Mouse (Mus musculus): Measurements from ENCODE around the gene Zfp202. TPM values are rescaled to one million over a fixed set of nuclear protein-coding genes. Genes with fewer than 3 reads are reported as not detected.
A peak's percentile ranks its signal among the peaks of the same experiment; 100 is the strongest.

The Zfp202 gene
- polyA plus RNA-seq, 1 experiment: 0.35 TPM

- no peak for TF ChIP-seq POLR2A (IDR thresholded peaks at IDR 0.05; ENCODE audit: low read depth, low read length)
- Histone ChIP-seq H3K27ac (ENCODE audit: insufficient read depth, low read depth, low read length) (no peak overlapping the region), H3K27me3 (ENCODE audit: control insufficient read depth, insufficient read depth, low read length) (no peaks in the 10 kb centered on the region), H3K4me1 (ENCODE audit: control insufficient read depth, insufficient read depth, insufficient read length, low read length) (peaks cover 6% of the 10 kb centered on the region; the same call in 1 of the 2 replicates), H3K4me3 (ENCODE audit: low read depth, low read length) (peak overlapping the region; percentile 73; the same call in 1 of the 2 replicates), H3K36me3 (ENCODE audit: control insufficient read depth, insufficient read depth, low read length) (no peaks in the 10 kb centered on the region)
- WGBS: 82% methylated on average over 8 of the region's 9 CpGs
These were observed 835 bp upstream of the Zfp202 start for GRCm38 (mm10) chr9:40191086-40191876.

- TF ChIP-seq POLR2A (IDR thresholded peaks at IDR 0.05; ENCODE audit: low read depth, low read length) (no peak), CTCF (IDR thresholded peaks at IDR 0.05; ENCODE audit: extremely low read depth, insufficient read length, insufficient replicate concordance, low read depth, low read length) (no peak)
- Histone ChIP-seq H3K4me3 (ENCODE audit: low read depth, low read length) (no peak overlapping the region), H3K4me1 (ENCODE audit: control insufficient read depth, insufficient read depth, insufficient read length, low read length) (peaks cover 6% of the 10 kb centered on the region; the same call in 1 of the 2 replicates), H3K36me3 (ENCODE audit: control insufficient read depth, insufficient read depth, low read length) (no peaks in the 10 kb centered on the region), H3K27ac (ENCODE audit: insufficient read depth, low read depth, low read length) (no peak overlapping the region), H3K27me3 (ENCODE audit: control insufficient read depth, insufficient read depth, low read length) (no peaks in the 10 kb centered on the region)
- WGBS: 34% methylated on average over 3 of the region's 3 CpGs
These were observed 3.9 kb downstream of the Zfp202 start for GRCm38 (mm10) chr9:40195981-40196380.

DNA sequence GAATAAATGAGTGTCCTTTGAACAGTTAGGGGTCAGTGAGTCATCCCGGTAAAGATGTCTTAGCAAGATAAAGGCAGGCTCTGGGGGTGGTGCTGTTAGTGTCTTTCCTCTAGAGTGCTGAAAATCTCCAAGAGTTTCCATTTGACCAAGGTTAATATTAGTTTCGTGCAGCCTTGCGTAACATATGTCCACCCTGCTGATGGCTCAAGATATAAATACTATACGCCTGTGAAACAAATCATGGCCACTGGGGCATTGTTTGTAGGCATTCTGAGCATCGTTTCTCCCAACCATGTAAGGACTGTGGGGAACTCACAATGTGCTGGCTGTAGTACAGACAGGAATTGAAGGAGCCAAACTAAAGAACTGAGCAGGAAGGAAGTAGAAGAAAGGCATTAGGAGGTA lies 14.4 kb downstream of the Zfp202 start:
- Histone ChIP-seq H3K27me3 (ENCODE audit: control insufficient read depth, insufficient read depth, low read length) (no peaks in the 10 kb centered on the region), H3K27ac (ENCODE audit: insufficient read depth, low read depth, low read length) (no peak overlapping the region), H3K36me3 (ENCODE audit: control insufficient read depth, insufficient read depth, low read length) (peaks cover 7% of the 10 kb centered on the region), H3K4me1 (ENCODE audit: control insufficient read depth, insufficient read depth, insufficient read length, low read length) (no peaks in the 10 kb centered on the region), H3K4me3 (ENCODE audit: low read depth, low read length) (no peak overlapping the region)
- TF ChIP-seq POLR2A (IDR thresholded peaks at IDR 0.05; ENCODE audit: low read depth, low read length) (no peak), CTCF (IDR thresholded peaks at IDR 0.05; ENCODE audit: extremely low read depth, insufficient read length, insufficient replicate concordance, low read depth, low read length) (no peak)
- 71% methylated on average over 5 of the region's 5 CpGs for WGBS

DNA sequence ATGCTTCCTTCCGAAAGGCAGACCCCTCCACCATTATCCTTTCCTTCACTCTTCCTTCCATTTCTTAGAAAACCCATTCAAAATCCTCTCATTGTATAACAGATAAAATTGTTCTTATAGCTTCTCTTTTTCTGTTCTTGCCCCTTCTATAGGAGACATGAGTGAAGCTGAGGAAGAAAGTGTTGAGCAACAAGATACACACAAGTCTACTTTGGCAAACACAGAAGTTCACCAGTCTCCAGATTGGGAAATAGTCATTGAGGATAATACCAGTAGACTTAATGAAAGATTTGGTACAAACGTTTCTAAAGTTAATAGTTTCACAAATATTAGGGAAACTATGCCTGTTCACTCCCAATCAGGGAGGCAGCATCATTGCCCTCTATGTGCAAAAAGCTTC lies 18.6 kb downstream of the Zfp202 start:
- WGBS: 85% methylated on average over 2 of the region's 2 CpGs
- H3K36me3 ChIP-seq (ENCODE audit: control insufficient read depth, insufficient read depth, low read length): peaks cover 13% of the 10 kb centered on the region
- no peaks in the 10 kb centered on the region for H3K4me1 ChIP-seq (ENCODE audit: control insufficient read depth, insufficient read depth, insufficient read length, low read length)

DNA sequence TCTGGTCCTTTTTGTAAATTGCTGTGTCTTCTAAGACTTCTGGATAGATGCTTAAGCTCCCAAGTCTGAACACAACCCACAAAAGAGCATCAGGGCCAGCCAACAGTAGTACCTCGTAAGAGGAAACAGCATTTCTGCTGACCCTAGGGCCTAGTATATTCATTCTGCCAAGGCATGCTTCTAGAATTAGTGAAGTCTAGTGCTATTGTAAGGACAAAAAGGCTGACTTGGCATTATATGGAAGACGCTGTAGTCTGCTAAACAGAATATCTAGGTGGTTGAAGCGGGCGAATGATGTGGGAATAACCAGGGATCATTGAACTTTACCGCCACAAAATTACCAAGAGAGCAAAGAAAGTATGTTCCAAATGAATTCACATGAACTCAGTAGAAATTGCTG lies 21.9 kb downstream of the Zfp202 start:
- Histone ChIP-seq H3K27ac (ENCODE audit: insufficient read depth, low read depth, low read length) (no peak overlapping the region), H3K27me3 (ENCODE audit: control insufficient read depth, insufficient read depth, low read length) (no peaks in the 10 kb centered on the region), H3K4me3 (ENCODE audit: low read depth, low read length) (no peak overlapping the region), H3K36me3 (ENCODE audit: control insufficient read depth, insufficient read depth, low read length) (peaks cover 12% of the 10 kb centered on the region), H3K4me1 (ENCODE audit: control insufficient read depth, insufficient read depth, insufficient read length, low read length) (no peaks in the 10 kb centered on the region)
- WGBS: 93% methylated on average over 5 of the region's 5 CpGs
- TF ChIP-seq POLR2A (IDR thresholded peaks at IDR 0.05; ENCODE audit: low read depth, low read length) (no peak), CTCF (IDR thresholded peaks at IDR 0.05; ENCODE audit: extremely low read depth, insufficient read length, insufficient replicate concordance, low read depth, low read length) (no peak)

More for the DNA sequence above, 18.6 kb downstream of the Zfp202 start:
- Histone ChIP-seq H3K27me3 (ENCODE audit: control insufficient read depth, insufficient read depth, low read length) (no peaks in the 10 kb centered on the region), H3K27ac (ENCODE audit: insufficient read depth, low read depth, low read length) (no peak overlapping the region), H3K4me3 (ENCODE audit: low read depth, low read length) (no peak overlapping the region)
- TF ChIP-seq POLR2A (IDR thresholded peaks at IDR 0.05; ENCODE audit: low read depth, low read length) (no peak), CTCF (IDR thresholded peaks at IDR 0.05; ENCODE audit: extremely low read depth, insufficient read length, insufficient replicate concordance, low read depth, low read length) (no peak)

DNA sequence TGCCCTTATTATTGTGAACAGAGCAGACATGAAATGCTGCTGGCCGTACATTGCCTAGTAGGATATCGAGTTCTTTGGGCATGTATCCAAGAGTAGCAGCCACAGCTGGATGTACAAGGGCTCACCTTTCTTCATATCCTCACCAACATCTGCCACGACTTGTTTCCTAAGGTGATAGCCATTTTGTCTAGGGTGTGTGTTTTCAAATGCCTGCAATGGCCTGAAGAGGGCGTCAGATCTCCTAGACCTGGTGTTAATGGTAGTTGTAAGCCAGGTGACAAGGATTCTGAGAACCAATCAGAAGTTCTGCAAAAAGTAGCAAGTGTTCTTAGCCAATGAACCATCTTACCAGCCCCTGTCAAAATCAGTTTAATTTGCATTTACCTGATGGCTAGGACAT lies 24.5 kb downstream of the Zfp202 start:
- WGBS: 75% methylated on average over 4 of the region's 4 CpGs
- Histone ChIP-seq H3K27me3 (ENCODE audit: control insufficient read depth, insufficient read depth, low read length) (no peaks in the 10 kb centered on the region), H3K4me3 (ENCODE audit: low read depth, low read length) (no peak overlapping the region), H3K4me1 (ENCODE audit: control insufficient read depth, insufficient read depth, insufficient read length, low read length) (no peaks in the 10 kb centered on the region), H3K27ac (ENCODE audit: insufficient read depth, low read depth, low read length) (no peak overlapping the region), H3K36me3 (ENCODE audit: control insufficient read depth, insufficient read depth, low read length) (peaks cover 5% of the 10 kb centered on the region; the same call in 1 of the 2 replicates)
- TF ChIP-seq POLR2A (IDR thresholded peaks at IDR 0.05; ENCODE audit: low read depth, low read length): no peak
- no peak for TF ChIP-seq CTCF (IDR thresholded peaks at IDR 0.05; ENCODE audit: extremely low read depth, insufficient read length, insufficient replicate concordance, low read depth, low read length)

- no peak overlapping the region for H3K27ac ChIP-seq (ENCODE audit: insufficient read depth, low read depth, low read length)
- TF ChIP-seq CTCF (IDR thresholded peaks at IDR 0.05; ENCODE audit: extremely low read depth, insufficient read length, insufficient replicate concordance, low read depth, low read length) (no peak), POLR2A (IDR thresholded peaks at IDR 0.05; ENCODE audit: low read depth, low read length) (no peak)
- no peak overlapping the region for H3K4me3 ChIP-seq (ENCODE audit: low read depth, low read length)
- H3K27me3 ChIP-seq (ENCODE audit: control insufficient read depth, insufficient read depth, low read length): no peaks in the 10 kb centered on the region
- no peaks in the 10 kb centered on the region for H3K36me3 ChIP-seq (ENCODE audit: control insufficient read depth, insufficient read depth, low read length)
- 53% methylated on average over 4 of the region's 4 CpGs for WGBS
- no peaks in the 10 kb centered on the region for H3K4me1 ChIP-seq (ENCODE audit: control insufficient read depth, insufficient read depth, insufficient read length, low read length)
These were observed 32.2 kb downstream of the Zfp202 start for GRCm38 (mm10) chr9:40224289-40224688.
